Mouse (Mus musculus): ENCODE measurements around the gene Ngdn.
A peak's percentile ranks its signal among the peaks of the same experiment; 100 is the strongest.
"Not testable (repeated sequence)": the region's sequence is repeated elsewhere in the genome, so short reads cannot be mapped to it uniquely, and the experiment has no call there.

The Ngdn gene

GRCm38 (mm10) chr14:55032695-55033225 lies 17.5 kb downstream of the Ngdn start:
- no peak for DNase-seq

GRCm38 (mm10) chr14:55043694-55044093 lies 28.4 kb downstream of the Ngdn start:
- DNase-seq = not testable (repeated sequence)

- DNase-seq = no peak
Measured at GRCm38 (mm10) chr14:55047971-55048531, 32.8 kb downstream of the Ngdn start.

GRCm38 (mm10) chr14:55052496-55052895 lies 37.2 kb downstream of the Ngdn start:
- DNase-seq = peak; percentile 93 to 94

- DNase-seq = no peak
Measured at GRCm38 (mm10) chr14:55053050-55053449, 37.8 kb downstream of the Ngdn start.

GRCm38 (mm10) chr14:55053708-55054190 lies 38.5 kb downstream of the Ngdn start:
- peak; percentile 91 to 93 for DNase-seq

GRCm38 (mm10) chr14:55054191-55054749 lies 39.0 kb downstream of the Ngdn start:
- DNase-seq = peak; percentile 79 to 83

GRCm38 (mm10) chr14:55055167-55055834 lies 40.0 kb downstream of the Ngdn start:
- DNase-seq = peak; percentile 91 to 94

GRCm38 (mm10) chr14:55059009-55059408 lies 43.8 kb downstream of the Ngdn start:
- no peak for DNase-seq

GRCm38 (mm10) chr14:55059931-55060330 lies 44.7 kb downstream of the Ngdn start:
- DNase-seq = peak; percentile 17 to 31

- DNase-seq = peak in 1 of 2 experiments; percentile 26
Measured at GRCm38 (mm10) chr14:55061845-55062244, 46.6 kb downstream of the Ngdn start.

- DNase-seq = peak; percentile 76 to 77
Measured at GRCm38 (mm10) chr14:55062626-55063025, 47.4 kb downstream of the Ngdn start.

GRCm38 (mm10) chr14:55063117-55063516 lies 47.9 kb downstream of the Ngdn start:
- DNase-seq = peak in 1 of 2 experiments; percentile 48

- DNase-seq = peak; percentile 53 to 66
Measured at GRCm38 (mm10) chr14:55063581-55064381, 48.5 kb downstream of the Ngdn start.

GRCm38 (mm10) chr14:55064481-55065370 lies 49.5 kb downstream of the Ngdn start:
- peak; percentile 65 to 70 for DNase-seq

GRCm38 (mm10) chr14:55065391-55065790 lies 50.1 kb downstream of the Ngdn start:
- peak; percentile 47 to 57 for DNase-seq

GRCm38 (mm10) chr14:55066042-55066441 lies 50.8 kb downstream of the Ngdn start:
- DNase-seq = peak; percentile 29 to 35

GRCm38 (mm10) chr14:55071756-55072155 lies 56.5 kb downstream of the Ngdn start:
- no peak for DNase-seq

All from cerebellum, adult 18-20 months (tissue).